Mouse (Mus musculus): ENCODE measurements at regions not wholly inside any gene's neighbourhood (a gene's known extent, or its start where the extent isn't known, plus 50 kb on each side); places are given as distances from the start of the nearest gene placed in this dataset.

DNA sequence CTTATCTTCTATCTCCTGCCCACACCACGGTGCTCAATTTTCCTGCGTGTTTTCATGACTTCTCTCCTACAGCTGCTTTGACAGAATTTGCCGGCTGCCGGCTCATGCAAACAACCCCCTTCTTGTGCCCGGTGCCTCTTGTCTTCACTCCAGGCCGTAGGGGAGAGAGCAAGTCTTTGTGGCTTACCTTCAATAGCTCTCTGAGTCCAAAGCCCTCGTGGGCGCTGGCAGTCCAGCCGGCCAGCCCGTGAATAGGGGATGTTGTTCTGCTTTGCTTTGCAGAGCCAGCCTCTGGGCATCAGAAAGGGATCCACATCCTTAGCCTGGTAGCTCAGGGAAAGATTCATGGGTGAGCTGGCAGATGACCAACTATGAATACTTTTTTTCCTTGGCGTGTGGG lies 173.9 kb downstream of the Gsdmc2 start:
- DNase-seq (ENCODE audit: low read depth, low spot score): no peak

DNA sequence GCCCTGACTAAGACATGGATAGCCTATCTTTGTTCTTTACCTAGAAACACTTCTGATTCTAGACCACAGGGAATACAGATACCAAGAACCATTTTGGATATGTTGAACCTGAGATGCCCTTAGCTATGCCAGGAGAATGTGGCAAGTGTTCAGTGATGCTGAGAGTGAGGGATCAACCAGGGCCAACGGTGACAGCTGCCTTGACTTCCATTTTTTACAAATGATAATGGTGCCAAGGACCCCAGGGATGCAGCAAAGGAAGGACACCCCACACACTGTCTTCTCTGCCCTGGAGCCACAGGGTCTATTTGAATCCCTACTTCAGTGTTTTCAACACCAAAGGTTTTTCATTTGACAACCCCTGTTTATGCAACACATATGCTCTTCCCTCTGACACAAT lies 174.4 kb downstream of the Gsdmc2 start:
- no peak for DNase-seq (ENCODE audit: low read depth, low spot score)

DNA sequence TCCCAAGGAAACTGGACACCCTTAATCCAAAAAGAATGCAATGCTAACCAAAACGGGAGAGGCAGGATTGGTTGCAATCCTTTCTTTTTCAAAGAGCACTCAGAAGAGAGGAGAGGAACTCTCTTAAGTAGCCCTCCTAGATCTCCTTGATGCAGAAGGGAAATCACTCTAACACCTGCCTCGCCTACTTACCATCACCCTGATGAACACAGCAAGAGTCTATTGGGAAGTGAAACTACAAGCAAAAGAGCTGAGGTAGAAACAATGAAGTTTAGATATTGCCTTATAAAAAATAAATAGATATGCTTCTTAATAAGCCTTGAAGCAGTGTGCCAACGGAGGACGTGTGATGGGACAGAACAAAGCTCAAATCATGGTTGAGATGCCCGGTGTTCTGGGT lies 177.4 kb downstream of the Gsdmc2 start:
- no peak for DNase-seq (ENCODE audit: low read depth, low spot score)

DNA sequence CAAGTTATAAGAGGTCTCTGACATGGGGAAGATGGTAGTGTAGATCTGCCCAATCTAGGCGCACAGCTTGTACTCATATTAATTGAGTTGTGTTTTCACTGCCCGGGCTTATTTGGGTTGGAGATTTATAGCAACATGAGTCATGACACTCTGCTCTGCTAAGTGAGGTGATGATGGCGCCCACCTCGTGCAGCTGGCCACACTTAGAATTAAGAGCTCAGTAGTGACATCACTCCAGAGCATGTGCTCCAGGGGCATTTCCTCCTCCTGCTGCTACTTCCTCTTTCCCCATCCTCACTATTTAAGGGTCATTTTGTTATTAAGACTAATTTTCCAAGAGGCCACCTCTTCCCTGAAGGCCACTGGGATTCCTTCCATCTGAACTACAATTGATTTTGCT lies 179.5 kb downstream of the Gsdmc2 start:
- no peak for DNase-seq (ENCODE audit: low read depth, low spot score)

DNA sequence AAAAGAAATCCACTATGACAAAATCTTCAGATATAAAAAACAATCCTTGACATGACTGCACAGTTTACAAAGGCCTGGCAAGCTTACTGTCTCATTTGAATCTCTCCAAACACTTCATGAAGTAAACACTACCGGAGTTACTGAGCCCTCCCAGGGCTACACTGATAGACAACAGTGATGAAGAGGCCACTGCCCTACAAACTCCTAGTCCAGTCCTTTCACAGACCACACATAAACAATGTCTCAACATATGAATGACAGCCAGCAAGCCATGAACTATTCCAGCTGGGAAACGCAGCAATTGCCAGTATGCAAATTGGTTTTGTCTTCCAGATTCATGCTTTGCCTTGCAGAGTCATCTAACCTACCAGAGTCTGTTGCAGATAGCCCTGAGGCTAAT lies 180.1 kb downstream of the Gsdmc2 start:
- no peak for DNase-seq (ENCODE audit: low read depth, low spot score)

DNA sequence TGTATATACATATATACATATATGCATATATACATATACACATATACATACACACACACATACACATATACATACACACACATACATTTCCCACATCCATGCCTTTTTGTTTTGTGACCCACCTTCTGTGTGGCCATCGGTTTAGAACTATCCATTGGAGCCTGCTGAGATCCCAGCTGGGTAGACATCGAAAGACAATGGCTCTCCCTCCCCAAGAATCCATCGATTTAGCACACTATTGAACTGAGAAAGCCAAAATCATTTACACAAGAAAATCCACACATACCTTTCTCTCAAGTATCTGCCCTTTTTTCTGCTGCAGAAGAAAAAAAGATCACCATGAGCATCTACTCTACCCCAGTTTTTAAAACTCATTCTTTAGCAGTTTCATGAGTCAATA lies 182.8 kb downstream of the Gsdmc2 start:
- no peak for DNase-seq (ENCODE audit: low read depth, low spot score)

DNA sequence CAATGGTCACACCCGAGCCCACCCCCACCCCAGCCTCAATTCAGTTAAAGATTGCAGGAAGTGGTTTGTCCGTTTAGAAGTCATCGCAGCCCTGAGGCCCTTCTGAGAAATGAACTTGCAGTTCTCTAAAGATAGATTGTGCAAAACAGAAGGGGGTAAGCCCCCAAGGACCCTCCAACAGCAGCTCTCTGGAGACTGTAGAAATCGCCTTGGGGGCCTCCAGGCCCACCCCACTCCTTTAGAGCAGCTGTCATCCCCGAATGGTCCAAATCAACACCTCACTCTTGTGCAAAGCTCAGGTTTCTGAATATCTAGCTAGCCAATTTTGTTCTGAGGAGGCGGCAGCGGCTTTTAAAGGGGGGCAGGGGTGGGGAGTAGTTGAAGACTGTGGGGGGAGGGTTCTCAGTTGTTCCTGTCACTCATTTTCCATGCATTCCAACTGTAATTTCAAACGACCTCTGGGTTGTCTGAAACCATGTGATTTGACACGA lies 186.9 kb downstream of the Gsdmc2 start:
- DNase-seq (ENCODE audit: low read depth, low spot score): no peak

DNA sequence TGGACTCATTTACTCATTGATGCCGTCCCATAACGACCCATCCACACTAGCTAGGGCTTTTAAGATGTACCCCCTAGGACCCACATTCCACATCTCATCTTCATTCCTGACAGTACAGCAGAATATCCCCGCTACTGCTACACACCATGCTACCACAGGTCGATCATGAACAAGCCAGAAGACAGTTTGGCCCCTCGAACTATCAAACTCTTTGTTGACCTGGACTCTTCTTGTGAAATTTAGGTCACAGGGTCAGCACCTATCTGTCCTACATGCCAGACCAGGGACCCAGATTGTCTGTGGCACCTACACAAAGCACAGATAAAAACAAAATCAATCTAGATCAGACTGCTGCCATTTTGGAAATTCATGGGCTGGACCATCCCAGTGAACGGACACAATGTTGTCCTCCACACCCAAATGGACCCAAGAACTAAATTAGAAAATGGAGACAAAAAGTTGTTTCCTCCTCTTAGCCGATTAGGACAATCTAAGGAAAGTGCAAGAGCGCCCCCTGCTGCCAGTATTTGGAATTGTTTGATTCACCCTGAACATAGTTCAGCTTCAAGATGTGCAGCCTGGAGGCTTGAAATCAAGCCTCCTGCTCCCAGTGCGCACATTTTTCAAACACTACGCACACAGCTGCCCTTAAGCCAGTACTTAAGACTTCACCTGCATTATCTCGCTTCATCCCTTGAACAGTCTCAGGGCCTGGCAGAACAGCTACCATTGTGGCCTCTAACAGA lies 192.6 kb downstream of the Gsdmc2 start:
- peak; percentile 44 for DNase-seq (ENCODE audit: low read depth, low spot score)

DNA sequence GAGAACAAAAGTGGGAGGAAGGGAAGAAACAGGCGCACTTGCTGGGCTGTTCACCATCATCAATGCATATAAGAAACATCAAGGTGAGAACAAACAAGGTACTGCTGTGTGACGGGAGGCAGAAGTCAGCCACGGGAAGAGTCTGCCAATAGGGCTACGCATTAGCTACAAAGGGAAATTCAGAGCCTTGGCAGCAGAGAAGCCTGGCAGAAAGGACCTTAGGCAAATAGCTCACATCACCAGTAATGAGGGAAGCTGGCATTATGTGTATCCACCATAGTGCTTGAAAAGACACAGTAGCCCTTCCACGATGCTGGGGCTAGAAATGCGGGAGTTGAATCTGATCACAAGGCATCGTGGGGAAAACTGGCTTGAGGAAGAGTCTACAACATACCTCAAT lies 193.9 kb downstream of the Gsdmc2 start:
- no peak for DNase-seq (ENCODE audit: low read depth, low spot score)

DNA sequence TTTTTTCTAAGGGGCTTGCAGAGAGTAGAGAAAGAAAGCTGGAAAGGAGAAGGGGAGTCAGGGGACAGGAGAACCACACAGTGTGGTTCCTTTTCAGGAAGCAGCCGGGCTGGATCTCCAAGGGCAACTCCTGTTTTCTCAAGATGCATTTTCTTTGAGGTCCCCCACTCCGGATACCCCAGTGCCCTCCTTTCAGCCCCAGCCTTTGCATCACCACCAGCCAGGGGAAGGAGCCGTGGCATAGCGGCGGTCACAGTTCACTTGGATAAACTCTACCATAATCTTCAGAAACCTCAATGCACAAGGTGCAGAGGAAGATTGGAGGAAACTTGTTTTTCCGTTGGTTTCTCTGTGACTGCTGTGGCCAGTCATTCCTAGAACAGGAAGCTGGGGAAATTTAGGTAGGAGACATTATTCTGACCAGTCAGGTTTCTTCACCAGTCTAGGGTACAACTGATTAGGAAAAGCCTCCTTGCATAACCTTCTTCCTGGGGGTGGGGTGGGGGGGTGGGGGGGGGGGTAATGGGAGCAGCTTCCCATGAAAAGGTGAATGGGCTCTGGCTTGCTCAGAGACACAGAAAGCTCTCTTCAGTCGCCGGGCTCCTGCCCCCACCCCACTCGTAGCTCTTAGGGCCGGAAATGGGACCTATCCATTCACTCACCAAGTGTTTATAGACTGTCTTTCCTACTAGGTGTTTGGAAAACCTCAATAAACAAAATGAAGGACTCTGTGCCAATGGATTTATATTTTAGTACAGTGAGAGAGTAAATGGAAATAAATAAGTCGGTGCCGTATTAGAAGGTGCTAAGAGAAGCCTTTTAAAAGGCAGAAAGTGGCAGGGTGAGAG lies 196.6 kb downstream of the Gsdmc2 start:
- DNase-seq (ENCODE audit: low read depth, low spot score): no peak

DNA sequence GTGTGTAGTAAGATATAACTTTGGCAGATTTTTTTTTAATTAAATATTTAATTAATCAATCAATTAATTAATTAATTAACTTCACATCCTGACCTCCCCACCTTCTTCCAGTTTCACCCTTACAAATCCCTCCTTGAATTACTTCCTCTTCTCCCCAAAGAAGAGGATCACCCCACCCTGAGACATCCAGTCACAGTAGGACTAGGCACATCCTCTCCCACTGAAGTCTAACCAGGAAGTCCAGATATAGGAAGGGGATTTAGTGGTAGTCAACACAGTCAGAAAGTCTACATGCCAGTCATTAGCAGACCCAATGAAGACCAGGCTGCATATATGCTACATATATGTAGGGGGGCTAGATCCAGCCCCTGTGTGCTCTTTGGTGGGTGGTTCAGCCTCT lies 220.2 kb downstream of the Gsdmc2 start:
- no peak for DNase-seq (ENCODE audit: low read depth, low spot score)

DNA sequence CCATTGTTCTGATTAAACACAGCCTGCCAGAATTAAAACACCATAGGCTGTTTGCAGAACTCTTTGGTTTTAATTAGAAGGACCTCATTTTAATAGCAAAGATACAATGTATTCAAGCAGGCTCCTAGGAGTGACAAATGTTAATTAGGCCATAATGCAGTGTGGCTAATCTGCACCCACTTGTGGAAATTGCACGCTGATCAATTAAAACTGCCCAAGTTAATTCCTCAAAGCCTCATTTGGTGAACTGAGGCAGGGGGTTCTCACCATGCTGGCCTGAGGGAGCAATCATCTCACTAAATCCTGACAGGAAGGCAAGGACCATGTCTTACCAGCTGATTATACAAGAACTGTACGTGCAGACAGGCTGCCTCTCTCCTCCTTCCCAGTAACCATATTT lies 220.7 kb downstream of the Gsdmc2 start:
- no peak for DNase-seq (ENCODE audit: low read depth, low spot score)

DNA sequence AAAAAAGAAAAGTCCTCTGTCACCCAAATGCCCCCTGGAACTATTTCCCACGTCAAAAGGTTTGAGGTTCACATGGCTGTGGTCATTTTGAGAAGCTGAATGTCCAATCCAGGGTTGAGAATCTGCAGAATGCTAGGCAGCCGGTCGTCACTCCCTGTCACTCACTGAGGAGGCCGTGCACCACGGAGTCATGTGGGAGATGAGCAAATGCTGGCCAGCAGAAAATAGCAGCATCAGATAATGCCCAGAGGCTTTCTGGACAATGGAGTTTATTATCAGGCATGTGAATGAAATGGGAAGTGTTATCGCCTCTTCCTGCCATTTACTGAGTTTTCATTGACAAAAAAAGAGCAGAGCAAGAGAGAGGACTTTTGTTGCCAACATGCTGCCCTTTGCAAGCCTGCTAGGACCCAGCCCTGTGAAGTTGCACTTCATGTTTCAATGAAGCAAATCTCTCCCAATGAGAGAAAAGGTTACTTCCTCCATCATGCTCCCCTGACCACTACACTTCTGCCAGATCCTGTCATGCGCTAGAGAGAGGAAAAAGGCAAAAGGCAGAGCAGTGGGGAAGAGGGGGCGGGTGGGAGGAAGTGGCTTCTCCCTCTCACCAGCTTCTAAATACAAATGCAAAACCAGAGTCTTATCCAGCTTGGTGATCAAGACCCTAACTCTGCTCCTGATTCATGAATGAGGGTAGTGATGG lies 228.3 kb downstream of the Gsdmc2 start:
- DNase-seq (ENCODE audit: low read depth, low spot score): no peak

DNA sequence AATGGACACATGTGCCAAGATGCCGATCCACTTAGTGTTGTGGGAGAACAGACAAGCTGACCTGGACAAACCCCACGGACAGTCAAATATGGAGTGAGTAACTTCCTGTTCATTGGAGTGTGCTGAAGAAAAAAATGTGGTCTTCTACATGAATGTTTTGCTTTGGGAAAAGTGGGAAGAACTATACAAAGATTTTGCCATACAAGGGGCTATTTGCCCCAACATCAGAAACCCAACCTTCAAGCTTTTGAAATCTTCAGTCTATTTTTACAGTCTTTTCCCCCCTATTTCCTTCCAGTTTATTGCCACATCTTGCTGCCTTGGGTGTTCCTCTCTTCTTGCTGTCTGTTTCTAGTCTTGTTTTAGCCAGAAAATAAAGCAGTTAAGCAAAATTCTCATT lies 230.8 kb downstream of the Gsdmc2 start:
- no peak for DNase-seq (ENCODE audit: low read depth, low spot score)

DNA sequence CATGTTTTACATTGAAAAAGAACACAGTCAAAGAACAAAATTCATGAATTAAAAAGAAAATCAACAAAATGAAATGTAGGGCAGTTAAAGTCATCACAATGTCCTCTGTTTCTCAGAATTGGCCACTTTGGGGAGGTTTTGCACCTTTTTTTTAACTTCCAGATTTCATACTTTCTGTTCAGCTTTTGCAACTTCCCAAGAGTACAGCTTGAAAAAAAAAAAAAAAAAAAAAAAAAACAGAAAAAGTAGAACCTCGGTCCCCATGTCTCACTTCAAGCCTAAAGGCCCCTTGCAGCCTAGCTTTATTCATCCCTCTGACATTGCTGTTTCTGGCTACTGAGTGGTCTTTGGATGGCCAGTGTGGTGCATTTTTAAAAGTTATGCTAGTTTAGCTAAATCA lies 231.9 kb downstream of the Gsdmc2 start:
- no peak for DNase-seq (ENCODE audit: low read depth, low spot score)

DNA sequence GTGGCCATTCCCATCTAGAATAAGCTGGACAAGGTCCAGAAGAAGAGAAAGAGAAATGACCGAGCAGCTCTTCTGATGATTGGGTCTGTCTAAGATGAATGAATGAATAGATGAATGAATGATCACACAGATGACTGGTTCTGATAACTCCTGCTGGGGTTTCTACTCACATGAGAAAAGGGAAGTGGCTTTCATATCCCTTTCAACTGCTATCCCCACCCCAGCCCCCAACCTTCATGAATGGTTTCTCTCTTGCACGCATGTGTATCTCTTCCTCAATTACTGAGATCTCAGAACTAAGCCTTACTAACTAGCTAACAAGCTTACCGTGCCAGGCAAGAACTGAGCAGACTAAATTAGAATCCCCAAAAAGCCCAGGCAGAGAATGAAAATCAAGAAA lies 233.8 kb downstream of the Gsdmc2 start:
- DNase-seq (ENCODE audit: low read depth, low spot score): no peak

DNA sequence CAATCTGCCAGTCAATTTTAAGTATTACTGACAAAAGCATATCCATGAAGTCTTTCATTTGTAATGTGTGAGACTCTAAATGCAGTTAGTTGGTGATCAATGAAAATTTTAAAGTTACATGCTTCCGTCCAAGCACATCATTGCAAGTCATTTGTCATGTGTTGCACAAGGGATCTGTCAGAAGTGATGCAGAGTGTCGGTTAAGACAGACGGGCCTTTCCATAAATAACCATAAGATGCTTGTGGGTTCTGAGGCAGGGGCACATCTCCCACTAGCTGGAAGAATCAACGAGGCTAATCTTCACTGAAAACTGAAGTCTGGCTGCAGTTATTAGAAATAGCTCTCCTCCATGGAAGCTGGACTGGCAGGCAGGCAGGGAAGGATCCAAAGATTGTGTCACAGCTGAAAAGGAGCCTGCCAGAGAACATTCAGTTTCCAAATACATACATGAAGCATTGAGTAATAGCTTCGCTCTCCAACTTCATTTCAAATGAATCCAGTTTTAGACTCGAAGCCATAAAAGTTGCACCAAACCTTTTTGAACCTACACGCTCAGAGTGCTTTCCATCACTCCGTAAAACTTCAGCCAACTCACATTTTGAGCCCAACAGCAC lies 241.8 kb downstream of the Gsdmc2 start:
- DNase-seq (ENCODE audit: low read depth, low spot score): no peak

DNA sequence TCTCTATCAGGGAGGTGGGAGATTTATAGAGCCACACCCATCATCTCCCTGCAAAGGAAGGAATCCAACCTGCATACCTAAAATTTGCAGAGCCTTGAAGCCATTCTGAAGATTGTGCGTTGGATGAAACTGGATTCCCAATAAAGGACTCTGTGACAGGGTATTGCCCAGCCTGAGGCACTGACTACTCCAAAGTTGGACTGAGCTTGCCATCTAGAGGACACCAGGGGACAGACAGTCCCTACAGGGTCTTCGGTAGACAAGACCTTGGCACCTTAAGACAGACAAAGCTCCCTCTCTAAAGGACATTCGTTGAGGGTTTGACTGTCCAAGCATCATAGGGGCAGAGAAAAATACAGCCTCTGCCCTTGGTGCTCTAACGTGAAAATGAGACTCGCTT lies 243.4 kb downstream of the Gsdmc2 start:
- peak; percentile 29 for DNase-seq (ENCODE audit: low read depth, low spot score)

DNA sequence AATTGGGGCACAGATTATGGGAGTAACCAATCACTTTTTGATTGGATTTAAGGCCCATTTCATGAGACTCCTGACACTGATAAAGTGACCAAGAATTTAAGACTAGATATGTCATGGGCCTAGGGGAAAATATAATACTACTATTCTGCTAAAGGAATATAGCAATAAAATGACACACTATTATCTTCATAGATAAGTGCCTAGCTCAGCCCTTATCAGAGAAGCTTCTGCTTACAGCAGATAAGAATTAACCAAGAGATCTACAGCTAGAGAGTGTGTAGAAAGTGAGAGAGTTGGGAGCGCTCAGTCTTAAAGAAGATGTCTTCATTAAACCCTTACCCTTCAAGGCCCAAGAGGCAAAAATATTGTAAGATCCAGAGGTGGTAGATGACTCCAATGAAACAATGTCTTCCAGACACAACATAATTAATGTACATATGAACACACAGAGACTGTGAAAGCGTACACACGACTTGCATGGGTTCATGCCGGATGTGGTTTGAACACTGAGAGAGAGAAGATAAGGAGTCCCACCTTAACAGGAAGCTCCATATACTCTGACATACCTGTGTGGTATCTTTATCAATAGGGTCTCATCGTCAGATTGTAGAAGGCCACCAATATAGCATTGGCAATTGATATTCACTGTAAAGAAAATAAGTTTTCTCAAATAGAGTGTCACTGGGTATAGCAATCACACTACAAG lies 252.1 kb downstream of the Gsdmc2 start:
- no peak for DNase-seq (ENCODE audit: low read depth, low spot score)

DNA sequence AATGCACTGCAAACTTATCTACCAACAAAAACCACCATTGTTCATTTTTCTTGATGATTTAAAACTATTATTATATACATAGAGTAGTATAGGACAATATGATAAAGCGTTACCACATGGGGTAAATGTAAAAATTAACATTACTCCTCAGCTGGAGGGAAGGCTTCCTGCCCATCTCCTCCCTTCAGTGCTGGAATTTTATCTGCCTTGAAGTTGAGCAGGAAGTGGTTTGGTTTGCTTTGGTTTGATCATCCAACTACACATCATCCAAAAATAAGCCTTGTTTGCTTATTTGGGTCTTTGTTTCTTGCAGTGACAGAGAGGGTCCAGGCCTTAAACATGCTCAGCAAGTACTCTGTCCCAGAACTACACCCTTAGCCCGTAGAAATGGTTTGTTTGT lies 285.7 kb downstream of the Gsdmc2 start:
- no peak for DNase-seq (ENCODE audit: low read depth, low spot score)

DNA sequence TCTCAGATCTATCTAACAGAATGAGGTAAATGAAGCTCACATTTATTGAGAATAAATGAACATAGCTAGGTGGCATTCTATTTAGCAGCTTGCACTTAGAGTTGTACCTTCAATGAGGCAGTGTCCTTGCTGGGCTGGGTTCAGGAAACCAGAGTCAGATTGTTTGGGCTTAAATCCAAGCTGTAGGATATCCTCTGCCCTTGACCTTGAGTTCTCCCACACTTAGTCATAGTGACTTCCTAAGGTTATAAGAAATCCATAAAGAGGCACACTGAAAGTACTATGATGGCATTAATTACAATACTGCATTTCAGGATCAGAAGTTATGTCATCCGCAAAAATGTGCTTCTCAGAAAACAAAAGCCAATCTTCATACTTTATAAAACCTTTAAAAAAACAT lies 286.3 kb downstream of the Gsdmc2 start:
- no peak for DNase-seq (ENCODE audit: low read depth, low spot score)
